ENCODE assay signal across 13 mouse cellular contexts in genomic region chr7:29008171-29008570, GRCm38 (mm10).
"Had no signal": no experiment of that assay in that cellular context is flagged by ENCODE, and none has a peak within 500 bp of the region (broad histone marks: within the 10 kb centered on the region; RNA-seq: fewer than 3 reads in every experiment).

No protein-coding gene starts in this region.

- H3K27ac ChIP-seq: intestine, embryonic 15.5 days; limb, embryonic 10.5 days; liver, embryonic 12.5 days; lung, embryonic 15.5 days; midbrain, embryonic 12.5 days; neural tube, embryonic 15.5 days; stomach, embryonic 15.5 days had no signal

- H3K4me1 ChIP-seq: intestine, embryonic 15.5 days; limb, embryonic 10.5 days; lung, embryonic 15.5 days; midbrain, embryonic 12.5 days; neural tube, embryonic 15.5 days; stomach, embryonic 15.5 days had no signal

- DNase-seq: kidney, adult 18-20 months; kidney, postnatal 14 days; liver, postnatal 0 days; right cerebral cortex, postnatal 25 days had no signal

- H3K9me3 ChIP-seq: intestine, embryonic 15.5 days; limb, embryonic 10.5 days; liver, embryonic 12.5 days; lung, embryonic 15.5 days; midbrain, embryonic 12.5 days; neural tube, embryonic 15.5 days; stomach, embryonic 15.5 days had no signal

- H3K27me3 ChIP-seq: intestine, embryonic 15.5 days; lung, embryonic 15.5 days; midbrain, embryonic 12.5 days; neural tube, embryonic 15.5 days; stomach, embryonic 15.5 days had no signal

- H3K36me3 ChIP-seq: intestine, embryonic 15.5 days; limb, embryonic 10.5 days; lung, embryonic 15.5 days; midbrain, embryonic 12.5 days; neural tube, embryonic 15.5 days; stomach, embryonic 15.5 days had no signal

- H3K4me3 ChIP-seq: intestine, embryonic 15.5 days; limb, embryonic 10.5 days; liver, embryonic 12.5 days; lung, embryonic 15.5 days; midbrain, embryonic 12.5 days; myocyte; neural tube, embryonic 15.5 days; stomach, embryonic 15.5 days had no signal

- H3K9ac ChIP-seq: intestine, embryonic 15.5 days; liver, embryonic 12.5 days; liver, postnatal 0 days; lung, embryonic 15.5 days; midbrain, embryonic 12.5 days; neural tube, embryonic 15.5 days; stomach, embryonic 15.5 days had no signal

- ATAC-seq: intestine, embryonic 15.5 days; liver, embryonic 12.5 days; liver, postnatal 0 days; midbrain, embryonic 16.5 days had no signal

- H3K4me2 ChIP-seq: intestine, embryonic 15.5 days; liver, embryonic 12.5 days; lung, embryonic 15.5 days; midbrain, embryonic 12.5 days; neural tube, embryonic 15.5 days; stomach, embryonic 15.5 days had no signal
